Mouse (Mus musculus): Measurements from ENCODE around the gene Ubox5. TPM values are rescaled to one million over a fixed set of nuclear protein-coding genes. Genes with fewer than 3 reads are reported as not detected.

Gene Ubox5
- total and polyA plus RNA-seq, 3 experiments, result 5.5 to 10.6 (median 7.0) TPM

DNA sequence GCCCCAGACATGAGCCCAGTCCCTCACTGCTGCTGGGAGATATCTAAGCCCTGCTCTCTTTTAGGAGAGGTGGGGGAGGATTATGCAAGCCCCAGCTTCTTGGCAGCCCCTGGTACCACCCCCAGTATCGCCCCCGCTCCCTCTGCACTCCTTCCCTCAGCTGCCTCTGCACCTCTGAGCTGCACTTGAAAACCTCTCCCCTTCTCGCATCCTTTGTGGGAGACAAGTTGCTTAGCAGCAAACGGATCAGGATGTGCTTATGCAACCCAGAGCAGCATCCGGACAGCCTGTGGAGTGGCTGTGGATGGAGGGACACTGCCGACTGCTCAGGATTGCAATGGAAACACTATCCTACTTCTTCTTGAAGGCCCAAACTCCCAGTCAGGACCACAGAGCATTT, 27.7 kb upstream of the Ubox5 start:
- no peak overlapping the region for H3K4me3 ChIP-seq (replicated peaks in 1 of 3; ENCODE audit: low read depth in 2 of 3, low read length in 2 of 3, poor library complexity in 1 of 3)
- no peaks in the 10 kb centered on the region for H3K79me2 ChIP-seq (replicated peaks; ENCODE audit: control insufficient read depth, extremely low read depth, insufficient read depth, poor library complexity, severe bottlenecking)
- no peak for TF ChIP-seq NELFE (IDR thresholded peaks at IDR 0.05; ENCODE audit: low read depth, low read length)
- H3K9me3 ChIP-seq (replicated peaks; ENCODE audit: low read length), result no peaks in the 10 kb centered on the region
- H3K36me3 ChIP-seq (replicated peaks in 1 of 2; ENCODE audit: control insufficient read depth in 1 of 2, insufficient read depth in 1 of 2, low read length in 1 of 2), result peaks cover 71 to 96% of the 10 kb centered on the region in 2 experiments
- H3K27me3 ChIP-seq (replicated peaks), result no peaks in the 10 kb centered on the region
- dilution Hi-C loops (cut with MboI; ENCODE audit: extremely low pct_ligation_motif_present, extremely low pct_unique_long_range_greater_than_20kb, low sequenced_read_pairs) (no loop called here), in situ Hi-C loops (cut with MboI; ENCODE audit: low pct_ligation_motif_present, low pct_unique_long_range_greater_than_20kb, low sequenced_read_pairs) (no loop called here)
- no peak for DNase-seq (ENCODE audit: extremely low read depth)
- no peak overlapping the region for H3K4me2 ChIP-seq (ENCODE audit: insufficient read depth, low read depth, poor library complexity, severe bottlenecking)
- H3K9ac ChIP-seq (ENCODE audit: insufficient read depth, low read depth), result no peak overlapping the region
- no peak overlapping the region for H3K27ac ChIP-seq (ENCODE audit: insufficient read depth, low read depth)
- peaks cover 0 to 14% of the 10 kb centered on the region in 2 experiments; a peak in 2 of 4 replicates for H3K4me1 ChIP-seq (ENCODE audit: control insufficient read depth in 1 of 2, insufficient read depth in 2 of 2)

DNA sequence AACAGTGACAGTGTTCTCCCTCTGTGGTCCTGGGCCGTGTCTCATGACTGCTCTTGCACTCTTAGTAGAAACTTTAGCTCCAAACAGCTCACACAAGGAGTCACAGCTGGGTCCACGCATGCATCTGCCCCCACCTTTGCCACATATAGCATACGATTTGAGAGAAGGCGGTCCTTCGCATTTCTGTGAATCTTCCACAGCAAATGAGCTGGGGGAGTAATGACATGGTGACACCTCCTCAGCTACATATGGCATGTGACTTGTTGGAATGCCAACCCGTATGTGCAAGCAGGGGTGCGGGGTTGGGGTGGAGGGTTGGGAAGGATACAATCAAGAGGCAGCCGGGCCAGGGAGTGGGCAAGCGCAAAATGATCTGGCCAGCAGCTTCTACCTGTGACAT, 26.7 kb upstream of the Ubox5 start:
- in situ Hi-C loops (cut with MboI; ENCODE audit: low pct_ligation_motif_present, low pct_unique_long_range_greater_than_20kb, low sequenced_read_pairs), result no loop called here
- no peak overlapping the region for H3K4me2 ChIP-seq (ENCODE audit: insufficient read depth, low read depth, poor library complexity, severe bottlenecking)
- DNase-seq (ENCODE audit: extremely low read depth), result no peak

DNA sequence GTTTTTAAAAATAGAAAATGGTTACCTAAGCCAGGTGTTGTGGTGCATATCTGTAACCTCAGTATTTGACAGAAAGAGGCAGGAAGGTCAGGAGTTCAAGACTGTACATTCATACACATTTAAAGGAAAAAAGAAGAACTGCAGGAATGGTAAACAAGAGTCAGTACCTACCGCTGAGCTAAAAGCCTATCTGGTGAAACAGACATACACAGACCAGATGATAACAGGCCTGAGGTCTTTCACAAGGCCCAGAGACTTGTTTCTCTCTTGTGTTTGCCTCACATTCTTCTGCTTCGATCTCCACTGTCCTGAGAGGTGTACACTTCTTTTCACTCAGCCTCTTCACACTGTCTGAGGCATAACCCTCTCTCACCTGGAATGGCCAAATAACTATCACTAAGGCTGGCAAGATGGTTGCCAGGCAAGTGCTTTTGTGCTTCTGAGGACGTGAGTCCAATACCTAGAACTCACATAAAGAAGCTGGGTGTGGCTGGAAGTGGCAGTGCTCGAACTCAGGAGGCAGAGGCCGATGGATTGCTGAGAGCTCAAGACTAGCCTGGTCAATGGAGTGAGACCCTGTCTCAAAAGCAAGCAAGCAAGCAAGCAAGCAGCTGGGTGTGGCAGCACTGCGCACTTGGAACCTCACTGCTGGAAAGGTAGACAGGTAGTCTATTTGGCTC, 26.0 kb upstream of the Ubox5 start:
- in situ Hi-C loops (cut with MboI; ENCODE audit: low pct_ligation_motif_present, low pct_unique_long_range_greater_than_20kb, low sequenced_read_pairs) (no loop called here), dilution Hi-C loops (cut with MboI; ENCODE audit: extremely low pct_ligation_motif_present, extremely low pct_unique_long_range_greater_than_20kb, low sequenced_read_pairs) (no loop called here)
- Histone ChIP-seq H3K4me2 (ENCODE audit: insufficient read depth, low read depth, poor library complexity, severe bottlenecking) (no peak overlapping the region), H3K4me1 (ENCODE audit: control insufficient read depth in 1 of 2, insufficient read depth in 2 of 2) (no peaks in the 10 kb centered on the region), H3K79me2 (replicated peaks; ENCODE audit: control insufficient read depth, extremely low read depth, insufficient read depth, poor library complexity, severe bottlenecking) (no peaks in the 10 kb centered on the region), H3K9ac (ENCODE audit: insufficient read depth, low read depth) (no peak overlapping the region), H3K4me3 (replicated peaks in 1 of 3; ENCODE audit: low read depth in 2 of 3, low read length in 2 of 3, poor library complexity in 1 of 3) (no peak overlapping the region), H3K27ac (ENCODE audit: insufficient read depth, low read depth) (no peak overlapping the region), H3K36me3 (replicated peaks in 1 of 2; ENCODE audit: control insufficient read depth in 1 of 2, insufficient read depth in 1 of 2, low read length in 1 of 2) (peaks cover 60 to 93% of the 10 kb centered on the region in 2 experiments), H3K9me3 (replicated peaks; ENCODE audit: low read length) (no peaks in the 10 kb centered on the region), H3K27me3 (replicated peaks) (no peaks in the 10 kb centered on the region)
- no peak for TF ChIP-seq MAX (IDR thresholded peaks at IDR 0.05; ENCODE audit: low read length)
- no peak for TF ChIP-seq TBP (conservative IDR thresholded peaks at IDR 0.05; ENCODE audit: low read depth, low read length)
- TF ChIP-seq UBTF (IDR thresholded peaks at IDR 0.05; ENCODE audit: low read depth, low read length), result no peak
- TF ChIP-seq SMC3 (IDR thresholded peaks at IDR 0.05; ENCODE audit: low read depth, low read length), result no peak
- TF ChIP-seq POLR2AphosphoS2 (IDR thresholded peaks at IDR 0.05; ENCODE audit: low read depth, low read length), result no peak
- TF ChIP-seq ZMIZ1 (IDR thresholded peaks at IDR 0.05; ENCODE audit: low read depth, low read length), result no peak
- TF ChIP-seq RAD21 (IDR thresholded peaks at IDR 0.05; ENCODE audit: low read depth, low read length), result no peak
- TF ChIP-seq TCF12 (IDR thresholded peaks at IDR 0.05; ENCODE audit: low read depth, low read length), result no peak
- TF ChIP-seq HCFC1 (IDR thresholded peaks at IDR 0.05; ENCODE audit: low read depth, low read length), result no peak
- no peak for TF ChIP-seq IRF4 (IDR thresholded peaks at IDR 0.05; ENCODE audit: low read depth, low read length)
- no peak for TF ChIP-seq USF1 (IDR thresholded peaks at IDR 0.05; ENCODE audit: low read depth, low read length)
- TF ChIP-seq ELF1 (IDR thresholded peaks at IDR 0.05; ENCODE audit: low read depth, low read length), result no peak
- no peak for TF ChIP-seq JUN (IDR thresholded peaks at IDR 0.05; ENCODE audit: insufficient read depth, low read depth, low read length)
- DNase-seq (ENCODE audit: extremely low read depth), result no peak

More for the DNA sequence above, 26.7 kb upstream of the Ubox5 start:
- Histone ChIP-seq H3K79me2 (replicated peaks; ENCODE audit: control insufficient read depth, extremely low read depth, insufficient read depth, poor library complexity, severe bottlenecking) (no peaks in the 10 kb centered on the region), H3K9ac (ENCODE audit: insufficient read depth, low read depth) (no peak overlapping the region), H3K4me1 (ENCODE audit: control insufficient read depth in 1 of 2, insufficient read depth in 2 of 2) (peaks cover 0 to 4% of the 10 kb centered on the region in 2 experiments; a peak in 2 of 4 replicates), H3K36me3 (replicated peaks in 1 of 2; ENCODE audit: control insufficient read depth in 1 of 2, insufficient read depth in 1 of 2, low read length in 1 of 2) (peaks cover 67 to 93% of the 10 kb centered on the region in 2 experiments), H3K27ac (ENCODE audit: insufficient read depth, low read depth) (no peak overlapping the region), H3K9me3 (replicated peaks; ENCODE audit: low read length) (no peaks in the 10 kb centered on the region), H3K27me3 (replicated peaks) (no peaks in the 10 kb centered on the region), H3K4me3 (replicated peaks in 1 of 3; ENCODE audit: low read depth in 2 of 3, low read length in 2 of 3, poor library complexity in 1 of 3) (no peak overlapping the region)
- dilution Hi-C loops (cut with MboI; ENCODE audit: extremely low pct_ligation_motif_present, extremely low pct_unique_long_range_greater_than_20kb, low sequenced_read_pairs), result no loop called here
- no peak for TF ChIP-seq MEF2A (IDR thresholded peaks at IDR 0.05; ENCODE audit: borderline replicate concordance, low read depth, low read length)
- TF ChIP-seq POLR2A (IDR thresholded peaks at IDR 0.05; ENCODE audit: low read depth, low read length), result no peak
- TF ChIP-seq ZMIZ1 (IDR thresholded peaks at IDR 0.05; ENCODE audit: low read depth, low read length), result no peak
- TF ChIP-seq KAT2A (IDR thresholded peaks at IDR 0.05; ENCODE audit: insufficient replicate concordance, low read length), result no peak
- TF ChIP-seq ETS1 (conservative IDR thresholded peaks at IDR 0.05; ENCODE audit: low read depth, low read length), result no peak
- no peak for TF ChIP-seq BHLHE40 (IDR thresholded peaks at IDR 0.05; ENCODE audit: low read depth, low read length)
- no peak for TF ChIP-seq NELFE (IDR thresholded peaks at IDR 0.05; ENCODE audit: low read depth, low read length)
- TF ChIP-seq POLR2AphosphoS2 (IDR thresholded peaks at IDR 0.05; ENCODE audit: low read depth, low read length), result no peak
- no peak for TF ChIP-seq ZNF384 (IDR thresholded peaks at IDR 0.05; ENCODE audit: low read depth, low read length)
- no peak for TF ChIP-seq GABPA (IDR thresholded peaks at IDR 0.05; ENCODE audit: insufficient replicate concordance, low read depth, low read length)
- TF ChIP-seq E2F4 (IDR thresholded peaks at IDR 0.05; ENCODE audit: insufficient replicate concordance, low read depth, low read length), result no peak
- TF ChIP-seq MAX (IDR thresholded peaks at IDR 0.05; ENCODE audit: low read length), result no peak
- no peak for TF ChIP-seq JUN (IDR thresholded peaks at IDR 0.05; ENCODE audit: insufficient read depth, low read depth, low read length)
- TF ChIP-seq USF1 (IDR thresholded peaks at IDR 0.05; ENCODE audit: low read depth, low read length), result no peak
